ENCODE assay signal across 8 mouse cellular contexts in the genomic region with DNA sequence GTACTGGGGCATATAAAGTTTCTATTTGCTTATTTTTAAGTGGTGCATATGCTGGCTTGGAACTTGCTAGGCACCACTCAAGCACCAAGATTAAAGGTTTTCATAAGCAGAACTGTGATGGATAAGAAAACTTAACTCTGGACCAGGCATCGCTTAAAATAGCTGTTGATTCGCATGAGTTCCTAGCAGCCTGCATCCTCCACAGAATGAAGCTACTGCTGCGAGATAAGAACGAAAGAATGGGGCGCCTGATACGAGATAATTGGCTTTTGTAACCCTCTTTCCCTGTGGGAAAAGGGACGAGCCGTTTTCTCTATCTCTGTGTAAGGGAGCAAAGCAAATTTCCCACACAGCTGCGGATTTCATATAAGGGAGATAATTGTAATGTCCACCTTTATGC. TPM values are rescaled to one million over a fixed set of nuclear protein-coding genes. Genes with fewer than 3 reads are reported as not detected.
DNase-seq lines count a peak whose midpoint lies in the region; ATAC-seq lines count a peak whose summit lies in the region.

No protein-coding gene starts in this region.

- WGBS in embryonic facial prominence, embryonic 12.5 days, result 23% methylated on average over 9 of the region's 9 CpGs
- WGBS in embryonic facial prominence, embryonic 10.5 days, result 25% methylated on average over 9 of the region's 9 CpGs
- WGBS in liver, embryonic 11.5 days, result 16% methylated on average over 9 of the region's 9 CpGs

- H3K9ac ChIP-seq in embryonic facial prominence, embryonic 12.5 days, result no peak overlapping the region
- H3K9ac ChIP-seq in liver, embryonic 11.5 days (ENCODE audit: low read depth, low read length), result no peak overlapping the region; the same call in 1 of the 2 replicates

- H3K4me1 ChIP-seq in embryonic facial prominence, embryonic 12.5 days, result no peaks in the 10 kb centered on the region; the same call in 1 of the 2 replicates
- H3K4me1 ChIP-seq in embryonic facial prominence, embryonic 10.5 days, result peaks cover 10% of the 10 kb centered on the region; the same call in 1 of the 2 replicates
- H3K4me1 ChIP-seq in liver, embryonic 11.5 days (replicated peaks; ENCODE audit: control insufficient read depth, insufficient read depth, low read length), result peaks cover 8% of the 10 kb centered on the region

- H3K9me3 ChIP-seq in embryonic facial prominence, embryonic 12.5 days, result no peaks in the 10 kb centered on the region
- no peaks in the 10 kb centered on the region for H3K9me3 ChIP-seq in embryonic facial prominence, embryonic 10.5 days
- H3K9me3 ChIP-seq in liver, embryonic 11.5 days (ENCODE audit: control insufficient read depth, low read length), result no peaks in the 10 kb centered on the region

- H3K4me3 ChIP-seq in embryonic facial prominence, embryonic 12.5 days, result no peak overlapping the region
- H3K4me3 ChIP-seq in embryonic facial prominence, embryonic 10.5 days, result no peak overlapping the region; the same call in 1 of the 2 replicates
- peak overlapping the region; percentile 76; the same call in 1 of the 2 replicates for H3K4me3 ChIP-seq in liver, embryonic 11.5 days (ENCODE audit: low read depth, low read length)

- no peaks in the 10 kb centered on the region for H3K36me3 ChIP-seq in embryonic facial prominence, embryonic 12.5 days
- H3K36me3 ChIP-seq in embryonic facial prominence, embryonic 10.5 days (replicated peaks), result no peaks in the 10 kb centered on the region
- H3K36me3 ChIP-seq in liver, embryonic 11.5 days (ENCODE audit: control insufficient read depth, insufficient read depth, low read length), result no peaks in the 10 kb centered on the region

- no peak for ATAC-seq in embryonic facial prominence, embryonic 12.5 days (ENCODE audit: insufficient number of reproducible peaks, insufficient read depth, low FRiP score, low TSS enrichment)
- ATAC-seq in liver, embryonic 11.5 days (replicated peaks; ENCODE audit: low FRiP score), result no peak

- H3K27ac ChIP-seq in embryonic facial prominence, embryonic 12.5 days, result no peak overlapping the region
- H3K27ac ChIP-seq in embryonic facial prominence, embryonic 10.5 days (replicated peaks), result no peak overlapping the region
- no peak overlapping the region for H3K27ac ChIP-seq in liver, embryonic 11.5 days (ENCODE audit: low read depth, low read length)

- no peak for DNase-seq in embryonic facial prominence, embryonic 10.5 days (ENCODE audit: low spot score)
- peak; percentile 12 for DNase-seq in retina, postnatal 1 day
- DNase-seq in retina, embryonic 14.5 days (ENCODE audit: low spot score), result no peak
- DNase-seq in liver, embryonic 11.5 days (ENCODE audit: low spot score), result no peak
- DNase-seq in adrenal gland, adult 18-20 months (ENCODE audit: low spot score in 2 of 2), result no peak
- no peak for DNase-seq in urinary bladder, postnatal 25 days (ENCODE audit: low spot score)
- DNase-seq in c-Kit-positive CD71-positive TER-119-positive erythroid progenitor cells, embryonic 14.5 days (ENCODE audit: low spot score), result no peak

- peak overlapping the region; percentile 80 for H3K4me2 ChIP-seq in embryonic facial prominence, embryonic 12.5 days (replicated peaks)
- H3K4me2 ChIP-seq in liver, embryonic 11.5 days, result peak overlapping the region; percentile 98

- H3K27me3 ChIP-seq in embryonic facial prominence, embryonic 12.5 days, result peaks cover 9% of the 10 kb centered on the region
- peaks cover 32% of the 10 kb centered on the region for H3K27me3 ChIP-seq in embryonic facial prominence, embryonic 10.5 days (replicated peaks; ENCODE audit: low read depth, poor library complexity, severe bottlenecking)
- peaks cover 8% of the 10 kb centered on the region; the same call in 1 of the 2 replicates for H3K27me3 ChIP-seq in liver, embryonic 11.5 days (replicated peaks; ENCODE audit: control insufficient read depth, insufficient read depth, low read length)

RNA-seq across cellular contexts. Expression of a gene that starts 0.8 kb away (rescaled TPM):
- 2.6 and 3.1 TPM in 2 replicates for polyA plus RNA-seq in embryonic facial prominence, embryonic 12.5 days (2016; fragmentation: Nextera tagmentation; extraction: Ambion mirVana)
- polyA plus RNA-seq in embryonic facial prominence, embryonic 10.5 days (2016; fragmentation: Nextera tagmentation; extraction: Ambion mirVana), result 1.3 and 2.0 TPM in 2 replicates
- 1.1 and 1.5 TPM in 2 replicates for polyA plus RNA-seq in liver, embryonic 11.5 days (2014; fragmentation: Nextera tagmentation; extraction: Ambion mirVana)
- 1 to 10 TPM in 1 of 2 experiments, under 1 TPM in 1; 0.76 to 1.5 TPM for total RNA-seq in adrenal gland, adult 18-20 months (2021)

RNA-seq across cellular contexts. Expression of a gene that starts 9.6 kb away (rescaled TPM):
- polyA plus RNA-seq in embryonic facial prominence, embryonic 12.5 days (2016; fragmentation: Nextera tagmentation; extraction: Ambion mirVana), result 3.6 and 4.4 TPM in 2 replicates
- polyA plus RNA-seq in embryonic facial prominence, embryonic 10.5 days (2016; fragmentation: Nextera tagmentation; extraction: Ambion mirVana), result 3.0 and 3.5 TPM in 2 replicates
- 0.90 and 1.1 TPM in 2 replicates for polyA plus RNA-seq in liver, embryonic 11.5 days (2014; fragmentation: Nextera tagmentation; extraction: Ambion mirVana)
- total RNA-seq in adrenal gland, adult 18-20 months (2021), result 1 to 10 TPM; 2.2 to 2.6 TPM

RNA-seq across cellular contexts. Expression of a gene that starts 10.1 kb away (rescaled TPM):
- not detected in 2 replicates for polyA plus RNA-seq in embryonic facial prominence, embryonic 12.5 days (2016; fragmentation: Nextera tagmentation; extraction: Ambion mirVana)
- not detected in 2 replicates for polyA plus RNA-seq in embryonic facial prominence, embryonic 10.5 days (2016; fragmentation: Nextera tagmentation; extraction: Ambion mirVana)
- polyA plus RNA-seq in liver, embryonic 11.5 days (2014; fragmentation: Nextera tagmentation; extraction: Ambion mirVana), result not detected in 2 replicates
- not detected for total RNA-seq in adrenal gland, adult 18-20 months (2021)

RNA-seq across cellular contexts. Expression of a gene that starts 15.6 kb away (rescaled TPM):
- 30.5 and 34.4 TPM in 2 replicates for polyA plus RNA-seq in embryonic facial prominence, embryonic 12.5 days (2016; fragmentation: Nextera tagmentation; extraction: Ambion mirVana)
- 29.4 and 29.9 TPM in 2 replicates for polyA plus RNA-seq in embryonic facial prominence, embryonic 10.5 days (2016; fragmentation: Nextera tagmentation; extraction: Ambion mirVana)
- polyA plus RNA-seq in liver, embryonic 11.5 days (2014; fragmentation: Nextera tagmentation; extraction: Ambion mirVana), result 13.5 and 16.6 TPM in 2 replicates
- total RNA-seq in adrenal gland, adult 18-20 months (2021), result 10 to 100 TPM; 36.3 to 41.8 TPM

RNA-seq across cellular contexts. Expression of a gene that starts 25.9 kb away (rescaled TPM):
- polyA plus RNA-seq in embryonic facial prominence, embryonic 12.5 days (2016; fragmentation: Nextera tagmentation; extraction: Ambion mirVana), result 0.37 TPM in 1 of 2 replicates, not detected in the other
- 0.63 TPM in 1 of 2 replicates, not detected in the other for polyA plus RNA-seq in embryonic facial prominence, embryonic 10.5 days (2016; fragmentation: Nextera tagmentation; extraction: Ambion mirVana)
- polyA plus RNA-seq in liver, embryonic 11.5 days (2014; fragmentation: Nextera tagmentation; extraction: Ambion mirVana), result 0.22 and 0.42 TPM in 2 replicates
- total RNA-seq in adrenal gland, adult 18-20 months (2021), result 10 to 100 TPM; 13.8 to 16.2 TPM
